Mouse (Mus musculus) gastrocnemius, postnatal 14 days (tissue): ENCODE measurements around the gene Zfp74. TPM values are rescaled to one million over a fixed set of nuclear protein-coding genes. Genes with fewer than 3 reads are reported as not detected.
"Not testable (repeated sequence)": the region's sequence is repeated elsewhere in the genome, so short reads cannot be mapped to it uniquely, and the experiment has no call there.

Source experiments
- DNase-seq: peaks from one replicate; pipeline ENCODE4 v3.0.0; 2021; ENCODE audit warnings: mixed read lengths
- intact Hi-C: fragments of 180-260 bp; cut with DNase I; formaldehyde crosslinking; loops from one replicate; pipeline ENCODE4 v1.15.1; 2025; ENCODE audit warnings: low total_unique reads
- long read RNA-seq, 2 experiments: library from polyadenylated mRNA; stranded (forward); transcript quantifications; one replicate each; pipeline ENCODE4 v2.0.0; 2021
- total RNA-seq, 2 experiments: library from RNA; stranded (reverse); gene quantifications; 2 replicates each; pipeline ENCODE4 v1.2.3; 2021

Zfp74 gene
- total RNA-seq, result 1 to 10 TPM; 4.8 to 7.3 TPM
- long read RNA-seq, experiment 1, partial matches to known transcripts, result 0 of 3 reads
- long read RNA-seq, experiment 1, other reads (novel, unspliced or antisense), result 3 of 3 reads
- long read RNA-seq, experiment 2, partial matches to known transcripts, result 0 of 3 reads
- long read RNA-seq, experiment 2, other reads (novel, unspliced or antisense), result 3 of 3 reads

DNA sequence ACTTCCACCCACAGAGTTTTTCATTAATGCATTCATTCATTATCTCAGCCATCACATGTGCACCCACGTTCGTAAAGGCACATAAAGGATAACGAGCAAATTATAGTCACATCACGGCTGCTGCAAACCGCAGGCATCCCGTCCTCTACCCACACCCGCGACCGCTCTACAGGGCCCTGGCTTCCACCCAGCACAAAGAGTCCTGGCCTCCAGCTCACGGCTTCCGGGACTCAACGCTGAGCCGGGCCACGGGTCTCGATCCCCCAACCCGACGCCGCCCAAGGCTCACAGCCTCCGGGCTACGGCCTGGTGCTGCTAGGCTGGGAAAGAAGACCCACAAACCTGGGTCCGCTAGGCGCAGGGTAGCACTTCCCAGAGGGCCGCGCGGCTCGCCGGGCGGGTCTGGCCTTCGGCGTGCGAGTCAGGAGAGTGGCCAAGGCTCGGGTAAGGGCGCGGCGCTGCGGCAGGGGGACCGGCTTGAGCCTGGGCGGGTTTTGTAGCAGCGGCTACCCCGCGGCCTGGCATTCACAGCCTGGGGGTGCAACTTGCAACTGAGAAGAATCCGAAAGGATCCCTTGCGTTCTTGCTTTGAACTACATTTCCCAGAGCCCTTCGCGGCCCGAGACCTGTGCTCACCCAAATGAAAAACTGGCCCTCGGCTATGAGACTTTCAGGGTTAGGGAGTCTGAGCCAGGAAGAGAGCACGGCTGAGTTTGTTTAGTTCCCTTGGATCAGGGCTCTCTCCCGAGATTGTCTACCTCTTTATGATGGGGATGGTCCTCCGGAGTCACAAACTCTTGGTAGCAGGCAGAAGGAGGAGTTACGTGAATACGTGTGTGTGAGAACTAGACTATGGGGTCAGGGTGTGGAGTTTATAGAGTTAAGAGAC lies at the start of gene Zfp74:
Gene Zfp74 (minus strand): TSS at position 577 of the 889 bp plus-strand sequence.
- intact Hi-C loops, result no loop called here

DNA sequence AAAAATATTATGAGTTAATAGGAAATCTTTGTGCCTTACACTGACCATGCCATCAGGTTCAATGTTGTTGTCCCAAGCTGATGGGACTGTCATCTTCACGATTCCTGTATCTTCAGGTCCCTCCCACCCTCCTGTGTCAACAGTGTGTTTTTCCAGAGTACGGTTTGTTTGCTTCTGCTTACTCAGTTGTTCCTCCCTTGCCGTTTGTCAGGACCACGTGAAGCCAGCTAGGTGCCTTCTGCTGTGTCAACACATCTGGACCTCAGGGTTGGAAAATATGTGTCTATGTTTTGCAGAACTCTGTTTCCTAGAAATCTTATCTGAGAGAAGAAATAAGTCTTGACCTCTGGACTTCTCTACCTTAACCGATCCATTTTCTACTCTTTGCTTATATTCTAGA lies 46.7 kb upstream of the Zfp74 start:
- DNase-seq, result no peak
- intact Hi-C loops, result no loop called here

More for the DNA sequence above, at the start of gene Zfp74:
- peak; percentile 76 for DNase-seq

DNA sequence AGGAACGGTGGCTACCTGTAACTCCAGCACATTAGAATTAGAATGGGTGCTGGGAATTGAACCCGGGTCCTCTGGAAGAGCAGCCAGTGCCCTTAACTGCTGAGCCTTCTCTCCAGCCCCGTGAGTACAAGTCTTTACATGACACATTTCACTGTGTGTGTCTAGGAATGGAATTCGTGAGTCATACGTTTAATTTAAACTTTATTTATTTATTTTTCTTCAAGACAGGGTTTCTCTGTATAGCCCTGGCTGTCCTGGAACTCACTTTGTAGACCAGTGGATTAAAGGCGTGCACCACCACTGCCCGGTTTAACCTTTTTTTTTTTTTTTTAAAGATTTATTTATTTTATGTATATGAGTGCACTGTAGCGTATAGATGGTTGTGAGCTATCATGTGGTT lies 41.2 kb upstream of the Zfp74 start:
- intact Hi-C loops, result no loop called here
- no peak for DNase-seq

DNA sequence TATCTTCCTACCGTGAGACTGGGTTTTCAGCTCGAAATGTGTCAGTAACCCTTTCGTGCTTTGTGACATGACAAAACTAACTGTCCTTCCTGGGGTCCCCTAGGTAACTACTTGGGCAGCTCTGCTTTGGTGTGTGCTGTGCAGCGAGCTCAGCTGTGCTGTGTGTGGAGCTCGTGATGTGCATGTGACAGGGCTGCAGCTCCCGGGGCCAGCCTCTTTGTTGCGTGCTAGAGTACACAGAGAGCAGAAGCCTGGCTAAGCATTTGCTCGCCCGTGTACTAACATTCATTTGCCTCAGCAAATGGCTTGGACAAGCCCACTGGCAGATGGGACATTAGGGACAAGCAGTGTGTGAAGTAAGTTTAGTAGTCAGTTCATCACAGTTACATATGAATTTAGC lies 39.5 kb upstream of the Zfp74 start:
- DNase-seq, result no peak
- intact Hi-C loops, result no loop called here

DNA sequence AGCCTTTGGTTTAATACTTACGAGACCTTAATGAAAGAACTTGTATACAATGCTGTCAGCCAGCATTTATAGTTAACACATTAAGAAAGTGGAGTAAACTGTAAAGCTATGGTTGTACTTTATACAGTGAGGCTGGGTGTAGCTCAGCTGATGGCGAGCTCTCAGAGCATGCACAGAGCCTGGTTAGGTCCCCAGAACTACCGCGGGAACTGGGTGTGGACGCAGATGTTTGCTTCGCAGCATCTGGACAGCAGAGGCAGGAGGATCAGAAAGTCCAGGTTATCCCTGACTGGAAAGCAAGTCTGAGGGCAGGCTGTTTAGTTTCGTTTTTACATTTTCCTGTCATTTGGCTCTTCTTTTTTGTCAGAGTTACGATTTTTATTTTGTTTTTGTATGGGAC lies 38.8 kb upstream of the Zfp74 start:
- no peak for DNase-seq
- intact Hi-C loops, result no loop called here

DNA sequence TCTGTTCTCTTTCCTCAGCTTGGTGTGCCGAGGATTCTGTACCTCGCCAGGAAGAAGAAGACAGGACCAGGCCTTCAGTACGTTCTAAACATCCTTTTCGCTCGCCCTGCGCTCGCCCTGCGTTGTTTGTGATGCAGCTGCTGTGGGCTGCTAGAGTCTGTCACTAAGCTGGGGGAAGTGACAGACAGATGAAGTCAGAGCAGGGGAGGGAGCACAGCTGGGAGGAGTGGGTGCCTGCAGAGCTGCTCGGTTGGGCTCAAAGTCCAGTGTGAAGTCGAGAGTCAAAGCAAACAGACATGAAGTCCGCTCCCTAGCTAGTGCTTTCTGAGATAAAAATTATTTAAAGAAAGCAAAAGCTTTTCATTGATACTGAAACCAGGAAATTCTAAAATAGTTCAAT lies 35.1 kb upstream of the Zfp74 start:
- peak; percentile 11 for DNase-seq
- intact Hi-C loops, result no loop called here

DNA sequence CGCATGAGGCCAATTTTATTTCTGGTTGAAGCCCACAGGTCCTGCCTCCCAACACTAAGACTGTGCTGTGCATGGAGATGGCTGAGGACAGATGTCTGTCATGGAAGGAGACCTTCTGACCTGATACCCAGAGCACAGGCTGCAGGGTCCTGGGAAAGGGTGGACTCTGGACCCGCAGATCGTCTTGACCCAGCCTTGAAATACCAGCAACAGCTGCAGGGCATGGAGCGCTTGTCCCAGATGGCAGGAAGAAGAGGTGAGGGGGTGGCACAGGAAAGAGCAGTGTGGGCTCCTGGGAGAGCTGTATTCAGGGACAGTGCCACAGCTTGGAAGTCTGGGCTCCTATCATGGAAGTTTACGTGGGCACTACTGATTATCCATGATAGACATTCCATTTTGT lies 33.7 kb upstream of the Zfp74 start:
- DNase-seq, result no peak
- intact Hi-C loops, result no loop called here

DNA sequence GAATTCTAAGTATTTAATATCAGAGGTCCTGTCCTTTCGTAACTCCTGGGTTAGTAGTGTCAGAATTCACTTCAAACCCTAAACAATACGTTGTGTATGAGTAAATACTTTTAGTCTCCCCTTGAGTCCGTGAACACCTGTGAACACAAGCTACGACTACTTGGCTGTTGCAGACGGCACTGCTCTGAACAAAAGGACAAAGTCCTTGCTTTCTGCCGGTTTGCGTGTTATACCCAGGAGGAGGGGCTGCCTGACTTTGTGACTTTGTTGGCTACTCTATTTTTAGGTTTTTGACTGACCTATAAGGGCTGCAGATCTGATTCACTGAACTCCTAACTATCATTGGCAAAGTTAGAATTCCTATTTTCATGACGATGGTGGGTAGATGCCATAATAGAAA lies 32.2 kb upstream of the Zfp74 start:
- intact Hi-C loops, result no loop called here
- no peak for DNase-seq

DNA sequence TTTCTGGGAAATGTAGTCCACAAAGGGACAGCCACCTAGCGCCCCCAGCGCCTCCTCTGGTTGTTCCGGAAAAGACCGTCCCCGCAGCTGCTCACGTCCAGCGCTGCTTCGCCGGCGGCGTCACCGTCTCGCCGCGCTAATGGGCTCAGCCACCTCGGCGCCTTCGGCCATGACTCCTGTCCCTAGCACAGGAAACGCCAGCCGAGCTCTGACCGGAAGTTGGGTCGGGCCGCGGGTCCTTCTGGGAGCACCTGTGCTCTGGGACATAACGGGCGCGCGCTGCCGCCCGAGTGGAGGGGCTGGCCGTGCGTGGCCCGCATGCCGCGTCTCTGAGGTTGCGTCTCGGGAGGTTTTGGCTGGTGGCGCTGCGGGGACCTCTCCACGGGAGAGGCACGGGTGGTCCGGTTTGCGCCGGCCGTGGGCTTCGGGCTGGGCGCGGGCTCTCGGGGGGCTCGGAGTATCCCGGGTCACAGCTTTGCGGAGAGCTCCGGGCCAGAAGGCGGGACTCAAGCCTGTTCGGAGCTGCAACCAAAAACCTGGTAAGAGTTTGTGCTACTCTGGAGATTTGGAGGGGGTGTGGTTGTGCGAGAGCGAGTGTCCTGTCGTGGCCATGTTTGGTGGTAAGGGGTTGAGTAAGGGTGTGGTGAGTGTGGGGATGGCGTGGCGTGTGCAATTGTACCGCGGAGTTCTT lies 29.9 kb upstream of the Zfp74 start, which contains the start of gene Zfp568:
Gene Zfp568 (plus strand): TSS at position 266 of the 691 bp plus-strand sequence.
- DNase-seq, result peak; percentile 95
- intact Hi-C loops, result no loop called here

DNA sequence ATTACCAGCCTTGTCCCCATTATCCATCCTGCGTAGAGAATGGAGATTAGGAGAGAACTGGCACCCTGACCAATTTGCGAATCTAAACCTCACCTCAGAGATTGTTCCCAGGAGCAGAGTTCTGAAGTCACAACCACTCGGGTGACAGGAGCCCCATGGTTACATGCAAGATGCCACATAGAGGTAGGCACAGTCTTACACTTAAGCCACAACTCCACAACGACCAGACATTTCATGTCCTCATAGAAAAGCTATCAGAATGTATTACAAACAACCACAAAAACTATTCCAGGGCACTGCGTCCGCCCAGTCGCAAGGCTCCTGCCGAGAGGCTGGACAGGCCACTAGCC lies 29.4 kb upstream of the Zfp74 start:
- DNase-seq, result peak; percentile 6
- intact Hi-C loops, result no loop called here

DNA sequence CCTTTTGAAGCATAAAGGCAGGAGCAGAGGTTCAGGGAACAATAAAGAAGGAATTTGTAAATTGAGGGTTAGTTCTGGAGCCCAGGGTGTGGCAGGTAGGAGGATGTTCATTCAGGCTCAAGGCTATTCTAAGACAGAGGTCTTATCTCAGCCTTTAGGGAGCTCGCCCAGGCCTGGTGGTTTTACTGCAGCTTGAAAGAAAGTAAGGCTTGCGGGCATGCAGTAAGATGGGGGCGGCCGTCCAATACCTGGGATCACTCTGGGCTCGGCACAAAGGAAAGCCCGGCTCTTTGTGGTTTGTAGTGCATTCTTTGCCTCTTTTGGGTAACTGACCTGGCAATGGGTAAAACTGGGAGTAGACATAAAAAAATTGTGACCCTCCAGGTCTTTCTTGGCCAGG lies 29.0 kb upstream of the Zfp74 start:
- DNase-seq, result no peak
- intact Hi-C loops, result no loop called here

DNA sequence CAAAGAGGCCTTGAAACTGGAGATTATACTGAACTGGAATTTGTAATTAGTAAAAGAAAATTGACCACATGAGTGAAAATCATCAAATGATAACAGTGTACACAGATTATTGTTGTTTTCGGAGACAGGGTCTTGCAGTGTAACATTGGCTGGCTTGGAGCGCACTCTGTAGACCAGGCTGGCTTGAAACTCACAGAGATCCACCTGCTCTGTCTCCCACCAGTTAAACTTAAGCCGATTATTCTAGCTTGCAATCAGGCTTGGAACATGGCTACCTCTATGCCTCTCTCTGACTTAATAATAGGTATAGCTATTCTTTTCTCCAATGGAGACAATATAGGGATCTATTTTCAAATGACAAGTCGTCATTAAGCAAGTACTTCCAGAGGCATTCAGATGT lies 28.5 kb upstream of the Zfp74 start:
- no peak for DNase-seq
- intact Hi-C loops, result no loop called here

DNA sequence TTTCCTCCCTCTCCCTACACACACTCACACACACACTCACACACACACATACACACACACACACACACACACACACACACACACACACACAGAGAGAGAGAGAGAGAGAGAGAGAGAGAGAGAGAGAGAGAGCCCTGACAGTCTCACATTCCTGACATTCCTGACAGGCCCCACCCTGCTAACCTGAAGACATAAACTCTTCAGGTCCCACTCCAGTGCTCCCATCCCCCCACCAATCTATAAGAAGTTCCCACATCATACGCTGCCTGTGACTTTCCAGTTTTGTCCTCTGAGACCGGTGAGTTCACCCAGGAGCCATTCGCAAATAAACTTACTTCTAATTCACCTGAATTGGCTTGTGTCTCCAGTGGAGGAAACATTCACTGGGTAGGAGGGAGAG lies 28.0 kb upstream of the Zfp74 start:
- intact Hi-C loops, result no loop called here
- DNase-seq, result no peak

DNA sequence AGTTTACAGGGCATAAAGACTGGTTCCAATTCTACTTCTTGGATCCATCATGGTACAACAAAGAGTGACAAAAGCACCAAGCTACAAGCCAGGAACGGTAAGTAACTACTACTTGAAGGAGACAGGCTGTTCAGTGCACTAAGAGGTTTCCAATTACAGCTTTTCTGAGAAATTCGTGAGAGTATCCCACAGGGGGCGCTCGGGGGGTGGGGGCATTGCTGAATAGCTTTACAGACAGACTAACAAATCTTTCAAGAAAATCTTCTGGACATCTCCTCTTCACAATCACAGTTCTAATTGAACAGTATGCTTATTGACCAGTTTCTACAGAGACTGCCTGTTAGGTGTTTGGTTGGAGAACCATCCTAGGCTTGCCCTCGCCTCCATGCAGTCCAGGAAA lies 27.6 kb upstream of the Zfp74 start:
- intact Hi-C loops, result no loop called here
- DNase-seq, result no peak

DNA sequence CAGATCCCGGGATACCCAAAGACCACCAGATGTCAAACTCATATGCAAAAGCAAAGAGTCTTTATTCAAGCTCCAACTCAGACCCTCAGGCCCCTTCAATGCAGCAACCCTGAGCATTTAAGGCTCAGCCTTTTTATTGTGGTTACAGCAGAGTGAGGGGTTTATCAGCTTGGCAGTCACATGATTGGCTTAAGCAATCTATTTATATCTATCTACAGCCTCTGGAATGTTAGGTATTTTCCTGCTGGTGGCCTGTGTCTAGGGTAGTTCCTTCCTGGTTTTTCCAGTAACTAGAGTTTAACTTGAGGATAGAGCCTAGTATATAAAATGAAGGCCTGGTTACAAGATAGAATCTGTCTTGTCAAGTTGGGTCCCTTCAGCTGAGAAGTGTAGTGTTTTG lies 26.9 kb upstream of the Zfp74 start:
- intact Hi-C loops, result no loop called here

DNA sequence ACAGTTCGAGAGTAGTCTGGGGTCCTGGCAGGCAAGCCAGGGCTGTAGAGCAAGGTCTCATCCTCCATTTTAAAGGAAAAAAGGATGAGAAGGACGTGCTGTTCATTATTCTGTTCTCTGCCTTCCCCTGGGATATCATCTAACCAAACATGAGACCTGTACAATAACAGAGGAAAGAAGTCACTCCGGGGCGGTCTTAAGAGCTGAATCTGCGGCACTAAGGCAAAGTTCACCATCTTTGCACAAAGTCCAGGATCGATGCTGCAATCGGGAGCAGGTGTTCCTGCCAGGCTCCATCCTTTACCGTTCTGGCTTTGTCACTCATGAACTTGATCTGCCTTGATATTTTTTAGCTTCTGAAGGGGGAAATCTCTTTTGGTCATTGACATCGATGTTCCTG lies 16.8 kb upstream of the Zfp74 start:
- intact Hi-C loops, result no loop called here
- no peak for DNase-seq

More for the DNA sequence above, 26.9 kb upstream of the Zfp74 start:
- no peak for DNase-seq

DNA sequence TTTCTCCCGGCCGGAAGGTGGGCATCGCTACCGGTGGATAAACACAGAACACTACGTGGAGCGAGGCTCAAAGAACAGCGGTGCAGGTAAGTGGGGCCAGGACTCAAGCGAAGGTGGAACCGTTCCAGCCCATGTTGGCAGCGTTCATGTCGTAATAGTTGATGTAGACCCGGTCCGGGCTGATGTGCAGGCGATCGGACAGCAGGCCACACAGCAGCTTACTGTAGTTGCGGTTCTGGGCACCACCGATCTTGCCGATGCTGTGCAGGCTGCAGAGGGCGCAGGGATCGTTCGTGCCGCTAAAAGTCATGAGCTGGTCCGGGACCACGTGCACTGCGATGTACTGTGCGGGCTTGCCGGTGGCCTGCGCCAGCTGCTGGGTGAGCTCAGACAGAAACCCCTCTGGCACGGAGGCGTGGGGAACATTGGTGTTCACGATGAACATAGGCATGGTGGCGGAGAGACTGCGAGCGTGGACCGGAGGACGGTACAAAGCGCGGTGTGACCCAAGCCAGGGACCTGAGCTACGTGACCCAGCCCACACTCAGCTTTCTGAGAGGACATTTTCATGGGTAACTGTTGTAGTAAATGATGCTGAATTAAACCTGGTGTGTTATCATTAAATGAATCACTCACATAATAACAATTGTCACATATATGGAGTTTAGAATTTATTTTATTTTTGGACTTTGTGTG lies 11.4 kb upstream of the Zfp74 start:
- intact Hi-C loops, DNase-seq: not testable (repeated sequence)

DNA sequence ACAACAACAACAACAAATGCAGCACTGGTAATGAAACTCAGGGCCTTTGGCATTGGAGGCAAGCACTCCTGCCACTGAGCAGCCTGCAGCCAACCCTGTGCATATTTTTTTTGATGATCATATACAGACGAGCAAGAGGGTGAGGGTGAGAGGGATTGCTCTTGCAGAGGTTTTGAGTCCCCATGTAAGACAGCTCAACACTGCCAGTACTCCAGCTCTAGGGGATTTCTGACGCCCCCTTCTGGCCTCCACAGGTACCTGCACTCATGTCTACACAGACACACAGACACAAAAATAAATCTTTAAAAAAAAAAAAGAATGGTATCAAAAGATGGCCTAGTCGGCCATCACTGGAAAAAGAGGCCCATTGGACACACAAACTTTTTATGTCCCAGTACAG lies 5.1 kb upstream of the Zfp74 start:
- no peak for DNase-seq
- intact Hi-C loops, result no loop called here

DNA sequence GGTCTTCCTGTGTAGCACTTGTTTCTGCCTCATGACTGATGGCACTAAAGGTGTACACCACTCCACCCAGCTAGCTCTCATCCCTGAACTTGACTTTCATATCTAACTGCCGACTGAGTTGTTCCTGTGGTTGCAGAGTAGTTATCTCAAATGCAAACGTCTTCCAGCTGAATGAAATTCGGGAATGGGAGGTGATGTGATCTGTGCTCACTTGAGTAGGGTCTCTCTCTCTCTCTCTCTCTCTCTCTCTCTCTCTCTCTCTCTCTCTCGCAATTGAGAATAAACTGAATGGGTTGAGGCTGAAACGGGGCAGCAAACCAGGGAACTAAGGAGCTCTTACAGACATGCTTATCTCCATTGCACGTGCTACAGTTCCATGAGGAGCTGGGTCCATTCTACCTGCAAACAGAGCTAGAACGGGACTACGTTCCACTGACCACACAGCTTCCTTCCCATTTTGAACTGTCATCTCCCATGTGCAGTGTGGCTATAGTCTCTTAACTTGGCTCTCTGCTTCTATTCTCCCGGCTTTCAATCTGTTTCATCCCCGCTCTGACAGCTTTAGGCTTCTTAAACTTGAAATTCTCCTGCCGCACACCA lies 4.3 kb upstream of the Zfp74 start:
- intact Hi-C loops, result no loop called here
- no peak for DNase-seq

DNA sequence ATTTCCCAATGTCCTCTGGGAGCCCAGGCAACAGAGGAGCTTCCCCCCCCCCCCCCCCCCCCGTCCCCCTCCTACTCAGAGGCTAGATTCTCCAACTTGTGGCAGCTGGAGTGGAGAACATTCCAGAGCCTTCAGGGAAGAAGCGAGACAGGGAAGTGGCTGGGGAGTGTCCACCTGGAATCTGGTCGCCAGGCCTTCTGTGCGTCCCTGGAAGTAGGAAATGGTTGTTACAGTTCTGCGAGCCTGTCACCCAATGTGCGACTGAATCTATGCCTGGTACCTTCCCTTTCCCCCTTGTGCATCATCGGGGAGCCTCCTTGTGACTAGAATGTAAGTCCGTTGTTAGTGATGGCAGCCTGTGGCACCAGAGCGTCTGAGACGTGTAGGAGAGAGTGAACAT lies 2.4 kb upstream of the Zfp74 start:
- DNase-seq, result no peak
- intact Hi-C loops, result no loop called here
